Mouse (Mus musculus) neural tube, embryonic 14.5 days (tissue): ENCODE results near the gene Tbx20. TPM values are rescaled to one million over a fixed set of nuclear protein-coding genes. Genes with fewer than 3 reads are reported as not detected.

Experiments used
- ATAC-seq: fragments of 200-750 bp; cut with Nextera tagmentation; 2 replicates; pipeline ENCODE4 v1.8.0; 2017; ENCODE audit warnings: low read depth, mild to moderate bottlenecking, moderate TSS enrichment, moderate library complexity
- H3K27ac ChIP-seq: fragments of 300-500 bp; sonication (generic); 2 replicates; pipeline ENCODE4 v1.5.1; 2014; ENCODE audit warnings: low read depth, mild to moderate bottlenecking, control low read depth, low read length, moderate library complexity, mixed read lengths
- H3K27me3 ChIP-seq: fragments of 300-500 bp; sonication (generic); 2 replicates; pipeline ENCODE4 v1.6.1; 2014; ENCODE audit warnings: low read length; ENCODE audit not compliant: control insufficient read depth, insufficient read depth
- H3K36me3 ChIP-seq: fragments of 300-500 bp; sonication (generic); 2 replicates; pipeline ENCODE4 v1.6.1; 2014; ENCODE audit warnings: low read length, mixed read lengths; ENCODE audit not compliant: control insufficient read depth, insufficient read depth
- H3K4me1 ChIP-seq: fragments of 300-500 bp; sonication (generic); 2 replicates; pipeline ENCODE4 v1.6.1; 2014; ENCODE audit warnings: low read length; ENCODE audit not compliant: control insufficient read depth, insufficient read depth
- H3K4me2 ChIP-seq: fragments of 300-500 bp; sonication (generic); 2 replicates; pipeline ENCODE4 v1.6.1; 2014; ENCODE audit warnings: mild to moderate bottlenecking, low read depth, low read length, control low read depth
- H3K4me3 ChIP-seq: fragments of 300-500 bp; sonication (generic); 2 replicates; pipeline ENCODE4 v1.5.1; 2014; ENCODE audit warnings: low read depth, low read length, control low read depth, mixed read lengths
- H3K9ac ChIP-seq: fragments of 300-500 bp; sonication (generic); replicated peaks from 2 replicates; pipeline ENCODE4 v1.6.1; 2014; ENCODE audit warnings: low read depth, mild to moderate bottlenecking, control low read depth, low read length, mixed read lengths
- H3K9me3 ChIP-seq: fragments of 300-500 bp; sonication (generic); 2 replicates; pipeline ENCODE4 v1.6.1; 2016; ENCODE audit warnings: low read length; ENCODE audit not compliant: control insufficient read depth
- WGBS: fragments of 180-500 bp; shearing (Covaris S2); extraction: QIAGEN DNeasy Blood & Tissue Kit; methylation state at CpG from one replicate; pipeline ENCODE4 v1.1.7; 2014; 5-methylcytosine and 5-hydroxymethylcytosine counted together
- polyA plus RNA-seq: library from polyadenylated mRNA; unstranded; fragments of >200 nt; fragmentation: Nextera tagmentation; extraction: Ambion mirVana; gene quantifications from 2 replicates; pipeline ENCODE4 v1.2.1, GENCODE M21; 2014

Tbx20 gene
- polyA plus RNA-seq, 1 experiment from 2014 or later, result 0.35 TPM

DNA sequence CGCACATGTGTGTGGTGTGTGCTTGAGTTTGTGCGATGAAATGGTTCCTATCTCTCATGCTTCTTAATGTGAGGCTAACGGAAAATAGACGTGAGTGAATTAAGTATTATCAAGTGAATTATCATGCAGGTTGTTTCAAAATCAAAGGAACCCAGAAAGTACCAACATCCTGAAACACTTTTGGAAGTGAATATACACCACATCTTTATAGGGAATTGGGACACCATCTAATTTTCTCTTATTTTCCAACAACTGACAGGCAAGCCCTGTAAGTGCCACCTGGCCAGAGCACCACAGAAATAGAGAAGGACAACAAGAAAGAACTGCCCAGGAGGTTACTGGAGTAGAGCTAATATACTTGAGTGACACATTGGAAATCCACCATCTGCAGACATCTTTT is 2.4 kb downstream of the Tbx20 start:
- Histone ChIP-seq H3K36me3 (no peaks in the 10 kb centered on the region), H3K27ac (no peak overlapping the region), H3K4me1 (0 out of 2 replicates have a peak, but pooled peaks cover 5% of the 10 kb centered on the region), H3K9me3 (no peaks in the 10 kb centered on the region), H3K27me3 (peaks cover 57% of the 10 kb centered on the region), H3K4me3 (no peak overlapping the region), H3K4me2 (no peak overlapping the region), H3K9ac (no peak overlapping the region)
- 12% methylated on average over 4 of the region's 4 CpGs for WGBS
- no peak for ATAC-seq

DNA sequence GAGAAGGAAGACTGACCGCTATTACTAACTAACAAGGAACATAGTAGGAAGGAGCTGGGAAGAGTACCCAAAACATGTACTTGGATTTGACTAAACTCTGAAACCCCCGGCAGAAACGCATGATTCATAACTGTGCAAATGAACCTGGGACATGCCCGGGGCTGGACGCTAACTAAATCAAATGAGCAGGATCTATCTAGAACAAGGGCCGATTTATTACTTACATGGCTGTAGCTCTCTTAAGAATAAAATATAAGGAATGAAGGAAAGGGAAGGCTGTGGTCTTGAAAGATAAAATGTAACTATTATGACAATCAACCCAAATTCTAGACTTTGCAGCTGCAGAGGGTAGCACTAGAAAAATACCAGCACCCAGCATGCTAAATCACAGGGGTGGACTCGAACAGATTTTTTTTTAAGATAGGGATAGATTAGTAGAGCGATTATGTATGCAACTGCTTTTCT is 3.1 kb downstream of the Tbx20 start:
- Histone ChIP-seq H3K9me3 (no peaks in the 10 kb centered on the region), H3K9ac (no peak overlapping the region), H3K4me2 (no peak overlapping the region), H3K27me3 (peaks cover 52% of the 10 kb centered on the region), H3K27ac (no peak overlapping the region), H3K36me3 (no peaks in the 10 kb centered on the region), H3K4me3 (no peak overlapping the region), H3K4me1 (0 out of 2 replicates have a peak, but pooled peaks cover 5% of the 10 kb centered on the region)
- WGBS, result 4% methylated on average over 8 of the region's 8 CpGs
- no peak for ATAC-seq

DNA sequence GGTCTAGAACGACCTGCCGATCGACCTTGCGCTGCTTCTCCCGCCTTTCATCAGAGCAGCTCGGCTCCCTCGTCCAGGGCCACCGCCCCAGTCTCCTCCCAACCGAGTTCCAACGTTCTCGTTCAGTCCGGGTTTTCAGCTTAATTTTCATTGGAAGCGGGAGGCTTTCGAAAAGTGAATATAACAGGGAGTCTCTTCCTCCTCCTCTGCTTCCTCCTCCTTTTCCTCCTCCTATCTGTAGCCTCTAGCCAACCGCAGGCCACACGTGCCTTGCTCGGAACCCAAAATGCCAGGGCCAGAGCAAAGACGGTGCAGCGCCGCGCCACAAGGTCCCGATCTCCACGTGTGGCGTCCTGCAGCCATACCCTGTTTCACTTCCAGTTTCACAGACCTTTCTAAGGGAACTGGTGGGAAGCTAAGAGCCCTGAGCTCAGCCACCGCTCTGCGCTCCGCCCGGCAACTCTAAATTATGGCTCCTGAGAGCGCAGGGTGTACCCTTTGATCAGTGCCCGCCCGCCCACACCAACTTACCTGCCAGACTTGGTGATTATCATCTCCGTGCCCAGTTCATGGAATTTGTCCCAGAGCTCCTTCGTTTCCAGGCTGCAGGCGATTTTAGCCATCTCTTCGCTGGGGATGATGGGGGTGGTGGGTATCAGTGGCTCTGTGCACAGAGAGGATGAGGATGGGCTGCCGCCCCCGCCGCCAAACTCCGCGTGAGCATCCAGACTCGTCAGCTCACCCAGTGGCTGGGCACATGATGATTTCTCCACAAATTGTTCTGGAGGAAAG is 3.8 kb downstream of the Tbx20 start:
- no peak overlapping the region for H3K9ac ChIP-seq
- H3K27me3 ChIP-seq, result peaks cover 50% of the 10 kb centered on the region
- no peak overlapping the region for H3K4me3 ChIP-seq
- H3K4me2 ChIP-seq, result no peak overlapping the region
- under 1% methylated on average over 41 of the region's 41 CpGs for WGBS
- ATAC-seq, result no peak
- H3K9me3 ChIP-seq, result no peaks in the 10 kb centered on the region
- H3K27ac ChIP-seq, result no peak overlapping the region
- no peaks in the 10 kb centered on the region for H3K36me3 ChIP-seq
- 0 out of 2 replicates have a peak, but pooled peaks cover 5% of the 10 kb centered on the region for H3K4me1 ChIP-seq

DNA sequence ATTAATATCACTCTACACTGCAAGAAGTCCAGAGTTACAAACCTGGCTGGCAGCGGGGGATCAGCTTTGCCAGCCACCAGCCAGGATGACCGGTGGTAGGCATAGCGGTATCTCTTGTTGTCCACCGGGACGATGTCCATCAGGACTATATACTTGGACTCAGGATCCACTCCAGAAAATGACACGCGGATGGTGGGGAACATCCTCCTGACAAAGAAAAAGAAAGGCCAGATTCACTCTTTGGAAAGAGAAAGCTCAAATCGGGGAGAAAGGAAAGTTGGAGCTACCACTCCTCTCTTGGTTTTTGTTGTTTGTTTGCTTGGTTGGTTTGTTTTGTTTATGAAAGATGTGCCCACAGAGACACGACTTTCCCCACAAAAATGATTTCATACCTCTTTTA is 4.5 kb downstream of the Tbx20 start:
- Histone ChIP-seq H3K9me3 (no peaks in the 10 kb centered on the region), H3K4me1 (0 out of 2 replicates have a peak, but pooled peaks cover 5% of the 10 kb centered on the region), H3K27me3 (peaks cover 52% of the 10 kb centered on the region), H3K36me3 (no peaks in the 10 kb centered on the region), H3K4me3 (no peak overlapping the region), H3K9ac (no peak overlapping the region), H3K27ac (no peak overlapping the region), H3K4me2 (no peak overlapping the region)
- ATAC-seq, result no peak
- WGBS, result 3% methylated on average over 9 of the region's 9 CpGs

DNA sequence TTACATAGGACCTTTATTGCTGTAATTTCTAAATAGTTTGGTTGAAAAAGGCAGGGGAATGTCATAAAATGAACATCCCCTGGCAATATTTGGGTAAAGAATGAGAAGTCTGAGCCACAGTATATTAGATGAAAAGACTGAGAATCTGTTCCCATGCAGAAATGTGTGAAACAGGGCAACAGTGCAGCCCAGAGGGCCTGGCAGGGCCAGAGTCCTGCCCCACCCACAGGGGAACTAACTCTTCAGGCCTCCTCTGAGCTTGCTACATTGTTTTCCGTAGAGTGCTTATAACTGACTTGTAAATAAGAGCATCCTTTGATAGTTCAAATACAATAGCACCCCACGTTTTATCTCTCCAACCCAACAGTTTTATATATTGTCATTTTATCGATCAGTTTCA is 7.0 kb downstream of the Tbx20 start:
- no peak for ATAC-seq
- Histone ChIP-seq H3K9me3 (no peaks in the 10 kb centered on the region), H3K4me1 (no peaks in the 10 kb centered on the region), H3K36me3 (no peaks in the 10 kb centered on the region), H3K27ac (no peak overlapping the region), H3K4me3 (no peak overlapping the region), H3K4me2 (no peak overlapping the region), H3K9ac (no peak overlapping the region), H3K27me3 (peaks cover 46% of the 10 kb centered on the region)
- 34% methylated on average over 3 of the region's 3 CpGs for WGBS

DNA sequence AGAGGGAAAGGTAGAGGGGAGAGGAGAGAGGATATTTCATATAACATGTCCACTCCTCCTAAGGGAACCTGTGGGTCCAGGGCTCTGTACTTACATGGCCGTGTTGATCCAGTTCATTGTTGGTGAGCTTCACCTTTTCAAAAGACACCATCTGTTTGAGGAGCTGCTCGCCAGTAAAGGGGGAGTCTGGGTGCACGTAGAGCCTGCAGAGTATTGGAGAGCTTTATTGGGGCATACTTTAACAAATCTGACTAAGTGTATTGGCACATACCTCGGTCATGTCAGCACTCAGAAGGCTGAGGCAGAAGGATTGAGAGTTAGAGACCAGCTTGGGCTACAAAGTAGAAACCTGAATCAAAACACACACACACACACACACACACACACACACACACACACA is 8.5 kb downstream of the Tbx20 start:
- no peak for ATAC-seq
- Histone ChIP-seq H3K27me3 (peaks cover 32% of the 10 kb centered on the region), H3K4me1 (no peaks in the 10 kb centered on the region), H3K9me3 (no peaks in the 10 kb centered on the region), H3K36me3 (no peaks in the 10 kb centered on the region), H3K27ac (no peak overlapping the region), H3K4me3 (no peak overlapping the region), H3K4me2 (no peak overlapping the region), H3K9ac (no peak overlapping the region)
- WGBS, result 41% methylated on average over 4 of the region's 4 CpGs

DNA sequence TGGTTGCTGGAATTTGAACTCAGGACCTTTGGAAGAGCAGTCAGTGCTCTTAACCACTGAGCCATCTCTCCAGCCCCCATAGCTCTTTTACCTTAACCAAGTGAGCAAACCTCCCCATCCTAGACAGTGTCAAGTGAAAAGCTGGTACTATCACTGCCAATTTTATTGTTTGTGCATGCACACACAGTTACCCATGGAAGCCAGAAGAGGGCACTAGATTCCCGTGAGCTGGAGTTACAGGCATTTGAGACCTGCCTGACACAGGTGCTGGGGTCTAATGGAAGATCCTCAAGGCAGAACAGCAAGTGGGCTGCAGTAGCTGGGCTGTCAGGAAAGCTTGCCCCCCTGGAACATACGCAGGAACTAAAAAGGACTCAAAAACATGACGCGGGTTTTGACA is 13.6 kb downstream of the Tbx20 start:
- no peak overlapping the region for H3K9ac ChIP-seq
- H3K9me3 ChIP-seq, result no peaks in the 10 kb centered on the region
- H3K36me3 ChIP-seq, result no peaks in the 10 kb centered on the region
- H3K4me2 ChIP-seq, result no peak overlapping the region
- no peak overlapping the region for H3K4me3 ChIP-seq
- 25% methylated on average over 4 of the region's 4 CpGs for WGBS
- 0 out of 2 replicates have a peak, but pooled peaks have one; percentile 24 for ATAC-seq
- H3K27me3 ChIP-seq, result peaks cover 5% of the 10 kb centered on the region; the same call in 1 of the 2 replicates
- H3K4me1 ChIP-seq, result no peaks in the 10 kb centered on the region
- H3K27ac ChIP-seq, result no peak overlapping the region

DNA sequence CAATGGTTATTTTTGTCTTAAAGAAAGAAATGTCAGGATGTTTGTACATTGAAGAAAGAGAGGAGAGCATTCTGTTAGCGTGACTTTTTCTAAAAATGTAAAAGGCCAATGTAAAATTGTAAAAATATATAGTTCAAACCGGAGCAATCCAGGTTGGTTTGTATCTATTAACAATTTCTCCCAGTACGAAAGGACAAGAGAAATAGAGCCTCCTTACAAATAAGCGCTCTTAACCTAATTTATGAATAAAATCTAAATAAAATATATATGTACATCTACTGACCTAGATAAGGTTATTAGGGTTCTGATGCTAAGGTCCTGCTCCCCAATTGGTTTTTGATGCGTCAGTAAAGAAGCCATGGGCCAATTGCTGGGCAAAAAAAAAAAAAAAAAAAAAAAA is 29.1 kb downstream of the Tbx20 start:
- Histone ChIP-seq H3K27ac (no peak overlapping the region), H3K9ac (no peak overlapping the region), H3K27me3 (no peaks in the 10 kb centered on the region), H3K36me3 (no peaks in the 10 kb centered on the region), H3K4me2 (no peak overlapping the region), H3K4me1 (no peaks in the 10 kb centered on the region), H3K4me3 (no peak overlapping the region), H3K9me3 (no peaks in the 10 kb centered on the region)
- 96% methylated on average over 5 of the region's 5 CpGs for WGBS
- no peak for ATAC-seq

DNA sequence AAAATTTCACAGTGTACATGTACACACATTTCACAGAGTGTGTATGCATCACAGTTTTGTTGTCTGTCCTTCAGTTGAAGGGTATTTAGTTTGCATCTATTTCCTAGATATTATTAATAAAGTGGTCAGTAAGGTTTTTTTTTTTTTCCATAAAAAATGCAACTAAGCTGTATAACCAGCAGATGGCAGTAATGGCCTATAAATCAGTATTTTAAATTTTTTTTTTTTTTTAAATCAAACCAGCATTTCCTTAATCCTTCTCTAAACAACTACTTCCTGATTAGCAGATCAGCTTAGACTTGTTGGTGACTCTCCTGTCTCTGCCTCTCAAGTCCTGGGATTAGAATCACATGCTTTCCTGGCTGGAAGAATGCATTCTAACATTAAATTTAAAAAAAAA is 72.9 kb downstream of the Tbx20 start:
- H3K4me3 ChIP-seq, result no peak overlapping the region
- no peak for ATAC-seq
- H3K27me3 ChIP-seq, result no peaks in the 10 kb centered on the region
- no peaks in the 10 kb centered on the region for H3K4me1 ChIP-seq
- no peak overlapping the region for H3K27ac ChIP-seq
- H3K4me2 ChIP-seq, result no peak overlapping the region
- H3K36me3 ChIP-seq, result no peaks in the 10 kb centered on the region
- H3K9me3 ChIP-seq, result no peaks in the 10 kb centered on the region
- no peak overlapping the region for H3K9ac ChIP-seq
